Mouse (Mus musculus): ENCODE measurements around the gene Ilf3. TPM values are rescaled to one million over a fixed set of nuclear protein-coding genes. Genes with fewer than 3 reads are reported as not detected.
A peak's percentile ranks its signal among the peaks of the same experiment; 100 is the strongest.

Gene Ilf3
- polyA plus RNA-seq, 1 experiment from 2014 or later: 193 TPM

DNA sequence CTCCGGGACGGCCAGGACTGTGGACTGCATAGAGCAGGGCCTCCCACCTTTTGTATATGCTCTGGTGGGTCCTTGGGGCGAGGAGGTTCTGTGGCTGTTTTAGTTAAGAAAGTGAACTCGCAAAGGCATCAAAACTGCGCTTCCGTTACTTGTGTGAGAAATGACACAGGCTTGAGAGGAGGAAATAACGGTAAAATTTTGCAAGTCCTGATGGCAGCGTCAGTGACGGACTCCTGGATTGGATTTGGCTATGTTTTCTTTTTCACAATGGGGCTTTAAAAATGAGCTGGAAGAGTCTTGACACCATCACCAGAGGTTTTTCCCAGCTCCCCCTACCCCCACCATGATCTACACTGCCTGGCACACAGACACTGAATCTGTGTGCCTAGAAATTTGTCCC is 33.4 kb downstream of the Ilf3 start:
- no peaks in the 10 kb centered on the region for H3K27me3 ChIP-seq (ENCODE audit: control insufficient read depth, insufficient read depth, low read length)
- no peak overlapping the region for H3K27ac ChIP-seq (ENCODE audit: low read length)
- H3K36me3 ChIP-seq (ENCODE audit: control insufficient read depth, insufficient read depth, low read length): peaks cover 92% of the 10 kb centered on the region
- no peaks in the 10 kb centered on the region for H3K9me3 ChIP-seq (ENCODE audit: control insufficient read depth, low read depth, low read length)
- H3K9ac ChIP-seq (replicated peaks; ENCODE audit: low read depth, low read length): no peak overlapping the region
- no peak for ATAC-seq (ENCODE audit: insufficient number of reproducible peaks, insufficient read depth, low FRiP score, low read depth)
- H3K4me3 ChIP-seq (ENCODE audit: low read depth, low read length): no peak overlapping the region
- no peaks in the 10 kb centered on the region for H3K4me1 ChIP-seq (ENCODE audit: control insufficient read depth, insufficient read depth, low read length)
- WGBS: 92% methylated on average over 9 of the region's 9 CpGs
- H3K4me2 ChIP-seq (replicated peaks; ENCODE audit: low read depth, low read length): no peak overlapping the region

GRCm38 (mm10) chr9:21402764-21403253 is 35.1 kb downstream of the Ilf3 start:
- 82% methylated on average over 11 of the region's 11 CpGs for WGBS

GRCm38 (mm10) chr9:21403745-21404144 is 36.1 kb downstream of the Ilf3 start:
- H3K27ac ChIP-seq (ENCODE audit: low read length): no peak overlapping the region

More at GRCm38 (mm10) chr9:21402764-21403253, 35.1 kb downstream of the Ilf3 start:
- H3K36me3 ChIP-seq (ENCODE audit: control insufficient read depth, insufficient read depth, low read length): peaks cover 84% of the 10 kb centered on the region
- H3K27me3 ChIP-seq (ENCODE audit: control insufficient read depth, insufficient read depth, low read length): no peaks in the 10 kb centered on the region
- no peak overlapping the region for H3K4me2 ChIP-seq (replicated peaks; ENCODE audit: low read depth, low read length)
- no peak overlapping the region for H3K9ac ChIP-seq (replicated peaks; ENCODE audit: low read depth, low read length)
- no peaks in the 10 kb centered on the region for H3K9me3 ChIP-seq (ENCODE audit: control insufficient read depth, low read depth, low read length)
- no peak overlapping the region for H3K4me3 ChIP-seq (ENCODE audit: low read depth, low read length)
- no peak for ATAC-seq (ENCODE audit: insufficient number of reproducible peaks, insufficient read depth, low FRiP score, low read depth)
- H3K27ac ChIP-seq (ENCODE audit: low read length): no peak overlapping the region
- no peaks in the 10 kb centered on the region for H3K4me1 ChIP-seq (ENCODE audit: control insufficient read depth, insufficient read depth, low read length)

DNA sequence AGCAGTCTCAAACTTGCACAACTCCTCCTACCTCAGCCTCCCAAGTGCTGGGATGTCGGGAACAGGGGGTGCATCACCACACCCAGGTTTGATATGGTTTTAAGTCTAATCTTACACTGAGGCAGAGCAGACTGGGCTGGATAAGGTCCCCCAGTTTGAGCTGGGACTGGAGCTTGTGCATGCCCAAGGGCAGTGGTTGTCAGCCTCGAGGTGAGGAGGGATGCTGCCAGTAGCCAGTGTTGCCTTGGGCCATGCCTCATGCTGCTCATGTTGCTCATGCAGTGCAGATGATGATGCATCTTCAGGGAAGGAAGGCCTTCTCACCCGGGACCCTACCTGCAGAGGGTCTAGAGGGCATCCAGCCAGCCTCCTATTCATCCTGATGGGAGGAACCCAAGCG is 37.9 kb downstream of the Ilf3 start:
- no peak overlapping the region for H3K9ac ChIP-seq (replicated peaks; ENCODE audit: low read depth, low read length)
- ATAC-seq (ENCODE audit: insufficient number of reproducible peaks, insufficient read depth, low FRiP score, low read depth): no peak
- 75% methylated on average over 4 of the region's 4 CpGs for WGBS
- H3K27me3 ChIP-seq (ENCODE audit: control insufficient read depth, insufficient read depth, low read length): no peaks in the 10 kb centered on the region
- no peaks in the 10 kb centered on the region for H3K9me3 ChIP-seq (ENCODE audit: control insufficient read depth, low read depth, low read length)
- no peak overlapping the region for H3K4me3 ChIP-seq (ENCODE audit: low read depth, low read length)
- H3K27ac ChIP-seq (ENCODE audit: low read length): no peak overlapping the region
- H3K4me1 ChIP-seq (ENCODE audit: control insufficient read depth, insufficient read depth, low read length): no peaks in the 10 kb centered on the region
- H3K4me2 ChIP-seq (replicated peaks; ENCODE audit: low read depth, low read length): no peak overlapping the region
- peaks cover 60% of the 10 kb centered on the region for H3K36me3 ChIP-seq (ENCODE audit: control insufficient read depth, insufficient read depth, low read length)

More at GRCm38 (mm10) chr9:21403745-21404144, 36.1 kb downstream of the Ilf3 start:
- Histone ChIP-seq H3K9me3 (ENCODE audit: control insufficient read depth, low read depth, low read length) (no peaks in the 10 kb centered on the region), H3K36me3 (ENCODE audit: control insufficient read depth, insufficient read depth, low read length) (peaks cover 78% of the 10 kb centered on the region), H3K9ac (replicated peaks; ENCODE audit: low read depth, low read length) (no peak overlapping the region), H3K27me3 (ENCODE audit: control insufficient read depth, insufficient read depth, low read length) (no peaks in the 10 kb centered on the region), H3K4me2 (replicated peaks; ENCODE audit: low read depth, low read length) (no peak overlapping the region), H3K4me3 (ENCODE audit: low read depth, low read length) (no peak overlapping the region), H3K4me1 (ENCODE audit: control insufficient read depth, insufficient read depth, low read length) (no peaks in the 10 kb centered on the region)
- 98% methylated on average over 5 of the region's 5 CpGs for WGBS
- no peak for ATAC-seq (ENCODE audit: insufficient number of reproducible peaks, insufficient read depth, low FRiP score, low read depth)

GRCm38 (mm10) chr9:21407951-21408350 is 40.3 kb downstream of the Ilf3 start:
- no peak for ATAC-seq (ENCODE audit: insufficient number of reproducible peaks, insufficient read depth, low FRiP score, low read depth)
- H3K9me3 ChIP-seq (ENCODE audit: control insufficient read depth, low read depth, low read length): no peaks in the 10 kb centered on the region
- 12% methylated on average over 4 of the region's 4 CpGs for WGBS
- H3K9ac ChIP-seq (replicated peaks; ENCODE audit: low read depth, low read length): no peak overlapping the region
- H3K36me3 ChIP-seq (ENCODE audit: control insufficient read depth, insufficient read depth, low read length): peaks cover 38% of the 10 kb centered on the region
- H3K4me3 ChIP-seq (ENCODE audit: low read depth, low read length): no peak overlapping the region
- H3K4me2 ChIP-seq (replicated peaks; ENCODE audit: low read depth, low read length): no peak overlapping the region
- peaks cover 6% of the 10 kb centered on the region; the same call in 1 of the 2 replicates for H3K4me1 ChIP-seq (ENCODE audit: control insufficient read depth, insufficient read depth, low read length)
- no peak overlapping the region for H3K27ac ChIP-seq (ENCODE audit: low read length)
- H3K27me3 ChIP-seq (ENCODE audit: control insufficient read depth, insufficient read depth, low read length): no peaks in the 10 kb centered on the region

- Histone ChIP-seq H3K27me3 (ENCODE audit: control insufficient read depth, insufficient read depth, low read length) (no peaks in the 10 kb centered on the region), H3K36me3 (ENCODE audit: control insufficient read depth, insufficient read depth, low read length) (peaks cover 32% of the 10 kb centered on the region), H3K9ac (replicated peaks; ENCODE audit: low read depth, low read length) (no peak overlapping the region), H3K4me3 (ENCODE audit: low read depth, low read length) (no peak overlapping the region), H3K9me3 (ENCODE audit: control insufficient read depth, low read depth, low read length) (no peaks in the 10 kb centered on the region), H3K4me1 (ENCODE audit: control insufficient read depth, insufficient read depth, low read length) (peaks cover 6% of the 10 kb centered on the region; the same call in 1 of the 2 replicates), H3K27ac (ENCODE audit: low read length) (no peak overlapping the region), H3K4me2 (replicated peaks; ENCODE audit: low read depth, low read length) (no peak overlapping the region)
- WGBS: 68% methylated on average over 7 of the region's 7 CpGs
- ATAC-seq (ENCODE audit: insufficient number of reproducible peaks, insufficient read depth, low FRiP score, low read depth): no peak
Measured at GRCm38 (mm10) chr9:21408624-21409023, 41.0 kb downstream of the Ilf3 start.

DNA sequence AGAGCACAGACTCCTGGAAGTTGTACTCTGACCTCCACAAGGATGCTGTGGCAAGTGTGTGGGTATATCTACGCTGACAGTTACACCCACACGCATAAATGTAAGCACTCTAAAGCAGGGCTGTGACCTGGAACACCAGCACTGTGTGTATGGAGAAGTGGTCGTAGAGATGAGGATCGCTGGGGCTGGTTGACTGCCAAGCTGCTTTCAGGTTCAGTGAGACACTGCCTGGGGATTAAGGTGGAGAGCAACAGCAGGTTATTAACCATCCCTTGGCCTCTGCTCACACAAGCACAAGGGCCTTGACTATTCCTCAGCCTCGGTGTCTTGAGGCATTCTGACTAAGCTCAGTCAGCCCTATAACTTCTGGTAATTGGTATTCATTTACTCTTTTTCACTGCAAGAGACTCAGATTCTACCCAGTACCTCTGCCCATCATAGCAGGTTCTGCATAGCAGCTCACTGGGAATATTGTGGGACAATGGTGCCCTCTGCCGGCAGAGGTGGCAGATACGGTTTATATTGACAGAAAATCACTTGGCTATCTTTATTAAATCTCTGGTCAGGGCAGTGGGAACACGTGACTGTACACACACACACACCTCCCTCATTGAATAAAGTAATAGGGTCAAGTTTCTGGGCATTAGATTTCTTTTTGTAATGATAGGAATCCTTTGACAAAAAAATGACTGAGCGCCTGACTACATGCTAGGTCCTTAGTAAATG is 42.1 kb downstream of the Ilf3 start:
- Histone ChIP-seq H3K36me3 (ENCODE audit: control insufficient read depth, insufficient read depth, low read length) (peaks cover 23% of the 10 kb centered on the region), H3K27me3 (ENCODE audit: control insufficient read depth, insufficient read depth, low read length) (no peaks in the 10 kb centered on the region), H3K27ac (ENCODE audit: low read length) (no peak overlapping the region), H3K4me3 (ENCODE audit: low read depth, low read length) (no peak overlapping the region), H3K4me1 (ENCODE audit: control insufficient read depth, insufficient read depth, low read length) (peaks cover 6% of the 10 kb centered on the region; the same call in 1 of the 2 replicates), H3K9ac (replicated peaks; ENCODE audit: low read depth, low read length) (no peak overlapping the region), H3K9me3 (ENCODE audit: control insufficient read depth, low read depth, low read length) (no peaks in the 10 kb centered on the region), H3K4me2 (replicated peaks; ENCODE audit: low read depth, low read length) (no peak overlapping the region)
- no peak for ATAC-seq (ENCODE audit: insufficient number of reproducible peaks, insufficient read depth, low FRiP score, low read depth)
- WGBS: 32% methylated on average over 9 of the region's 9 CpGs

DNA sequence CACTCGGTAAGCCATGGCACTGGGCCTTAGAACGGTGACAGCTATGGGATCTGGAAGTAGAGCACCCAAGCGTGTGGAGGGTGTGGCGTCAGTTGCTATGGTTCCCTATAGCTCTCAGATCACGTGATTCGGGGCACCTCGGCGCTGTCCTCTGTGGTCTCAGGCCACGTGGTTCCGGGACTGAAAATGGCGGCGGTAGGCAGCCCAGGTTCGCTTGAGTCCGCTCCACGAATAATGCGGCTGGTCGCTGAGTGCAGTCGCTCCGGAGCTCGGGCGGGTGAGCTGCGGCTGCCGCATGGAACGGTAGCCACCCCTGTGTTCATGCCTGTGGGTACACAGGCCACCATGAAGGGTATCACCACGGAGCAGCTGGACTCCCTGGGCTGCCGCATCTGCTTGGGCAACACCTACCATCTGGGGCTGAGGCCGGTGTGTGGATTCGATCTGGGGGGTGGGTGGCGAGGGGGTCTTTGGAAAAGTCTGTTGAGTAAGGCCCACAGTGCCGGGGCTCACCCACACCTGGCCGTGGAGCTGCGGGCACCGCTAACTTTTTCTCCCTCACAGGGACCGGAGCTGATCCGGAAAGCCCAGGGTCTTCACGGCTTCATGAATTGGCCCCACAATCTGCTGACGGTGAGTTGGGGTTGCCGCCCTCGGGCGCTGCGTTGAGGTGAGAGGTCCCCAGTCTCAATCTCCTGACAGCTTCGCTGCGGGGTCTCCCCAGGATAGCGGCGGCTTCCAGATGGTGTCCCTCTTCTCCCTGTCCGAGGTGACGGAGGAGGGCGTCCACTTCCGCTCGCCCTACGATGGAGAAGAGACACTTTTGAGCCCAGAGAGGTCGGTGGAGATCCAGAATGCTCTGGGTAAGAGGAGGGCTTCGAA is 44.2 kb downstream of the Ilf3 start, which contains the start of gene Qtrt1:
Gene Qtrt1, plus strand, starts transcription at position 169 of the 882 bp plus-strand sequence.
- WGBS: 2% methylated on average over 53 of the region's 53 CpGs
- no peaks in the 10 kb centered on the region for H3K27me3 ChIP-seq (ENCODE audit: control insufficient read depth, insufficient read depth, low read length)
- H3K4me3 ChIP-seq (ENCODE audit: low read depth, low read length): peak within 1 kb of the TSS; percentile 79
- H3K36me3 ChIP-seq (ENCODE audit: control insufficient read depth, insufficient read depth, low read length): peaks cover 10% of the 10 kb centered on the region; the same call in 1 of the 2 replicates
- H3K27ac ChIP-seq (ENCODE audit: low read length): peak within 1 kb of the TSS; percentile 48; the same call in 1 of the 2 replicates
- H3K4me2 ChIP-seq (replicated peaks; ENCODE audit: low read depth, low read length): peak within 1 kb of the TSS; percentile 92
- H3K4me1 ChIP-seq (ENCODE audit: control insufficient read depth, insufficient read depth, low read length): peaks cover 6% of the 10 kb centered on the region; the same call in 1 of the 2 replicates
- peak within 1 kb of the TSS; percentile 69 for H3K9ac ChIP-seq (replicated peaks; ENCODE audit: low read depth, low read length)
- no peaks in the 10 kb centered on the region for H3K9me3 ChIP-seq (ENCODE audit: control insufficient read depth, low read depth, low read length)
- ATAC-seq (ENCODE audit: insufficient number of reproducible peaks, insufficient read depth, low FRiP score, low read depth): peak; percentile 95

Data from stomach, embryonic 14.5 days (tissue).